Mouse (Mus musculus): ENCODE results near the gene Casq2. TPM values are rescaled to one million over a fixed set of nuclear protein-coding genes. Genes with fewer than 3 reads are reported as not detected.
A peak's percentile ranks its signal among the peaks of the same experiment; 100 is the strongest.

Gene Casq2
- polyA plus RNA-seq, 1 experiment from 2014 or later: 0.31 TPM

- H3K4me3 ChIP-seq: no peak overlapping the region
- 62% methylated on average over 13 of the region's 13 CpGs for whole genome bisulfite sequencing
- no peak for ATAC-seq (ENCODE audit: low FRiP score, low read depth)
Measured at GRCm38 (mm10) chr3:102084833-102085491, 1.3 kb upstream of the Casq2 start.

GRCm38 (mm10) chr3:102085719-102086118 is 496 bp upstream of the Casq2 start:
- Histone ChIP-seq H3K9ac (no peak overlapping the region), H3K9me3 (no peaks in the 10 kb centered on the region), H3K4me2 (no peak overlapping the region), H3K4me1 (replicated peaks) (peaks cover 4% of the 10 kb centered on the region; the same call in 1 of the 2 replicates), H3K27me3 (0 out of 2 replicates have a peak, but pooled peaks cover 5% of the 10 kb centered on the region), H3K27ac (replicated peaks) (no peak overlapping the region), H3K4me3 (no peak overlapping the region), H3K36me3 (no peaks in the 10 kb centered on the region)
- ATAC-seq (ENCODE audit: low FRiP score, low read depth): no peak
- WGBS: 32% methylated on average over 12 of the region's 12 CpGs

More at GRCm38 (mm10) chr3:102084833-102085491, 1.3 kb upstream of the Casq2 start:
- no peak overlapping the region for H3K4me2 ChIP-seq
- H3K4me1 ChIP-seq (replicated peaks): peaks cover 4% of the 10 kb centered on the region; the same call in 1 of the 2 replicates
- no peak overlapping the region for H3K27ac ChIP-seq (replicated peaks)
- no peak overlapping the region for H3K9ac ChIP-seq
- H3K9me3 ChIP-seq: no peaks in the 10 kb centered on the region
- 0 out of 2 replicates have a peak, but pooled peaks cover 5% of the 10 kb centered on the region for H3K27me3 ChIP-seq
- H3K36me3 ChIP-seq: no peaks in the 10 kb centered on the region

DNA sequence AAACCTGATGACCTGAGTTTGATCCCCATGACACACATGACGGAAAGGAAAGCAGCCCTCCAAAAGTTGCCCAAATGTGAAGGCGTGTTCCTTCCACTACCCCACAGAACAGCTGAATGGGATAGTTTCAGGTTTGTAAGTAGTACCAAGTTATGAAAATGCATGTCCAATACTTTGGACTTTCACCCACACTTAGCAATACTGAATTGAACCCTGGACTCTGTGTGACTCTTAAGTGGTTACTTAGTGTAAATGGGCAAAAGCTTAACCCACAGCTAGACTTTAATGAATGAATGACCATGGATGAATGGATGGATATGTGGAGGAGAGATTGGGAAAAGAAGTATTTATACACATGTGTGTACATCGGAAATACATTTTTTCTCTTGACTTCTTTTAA is 8.6 kb downstream of the Casq2 start:
- Histone ChIP-seq H3K36me3 (no peaks in the 10 kb centered on the region), H3K4me1 (replicated peaks) (no peaks in the 10 kb centered on the region), H3K9me3 (no peaks in the 10 kb centered on the region), H3K27ac (replicated peaks) (no peak overlapping the region), H3K4me3 (no peak overlapping the region), H3K4me2 (no peak overlapping the region), H3K27me3 (no peaks in the 10 kb centered on the region), H3K9ac (no peak overlapping the region)
- 90% methylated on average over 3 of the region's 3 CpGs for WGBS
- no peak for ATAC-seq (ENCODE audit: low FRiP score, low read depth)

DNA sequence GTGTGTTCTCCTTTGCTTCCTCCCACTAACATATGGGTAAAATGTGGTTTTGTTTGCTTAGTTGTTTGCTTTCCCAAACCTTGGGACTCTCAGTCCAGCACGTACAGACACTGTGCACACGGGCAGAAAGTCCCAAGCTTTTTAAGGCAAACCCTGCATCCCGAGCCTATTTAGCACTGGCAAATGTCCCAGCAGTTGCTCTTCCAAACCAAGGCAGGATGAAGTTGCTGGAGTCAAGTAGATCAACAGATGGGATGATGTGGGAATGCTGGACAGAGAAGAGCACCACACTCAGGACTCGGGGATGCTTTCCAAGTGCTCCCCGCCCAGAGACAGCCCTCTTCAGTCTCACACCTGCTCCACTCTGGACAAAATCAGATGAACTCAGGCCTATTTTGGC is 9.2 kb downstream of the Casq2 start:
- Histone ChIP-seq H3K36me3 (no peaks in the 10 kb centered on the region), H3K4me2 (no peak overlapping the region), H3K4me3 (no peak overlapping the region), H3K9me3 (no peaks in the 10 kb centered on the region), H3K27me3 (no peaks in the 10 kb centered on the region), H3K27ac (replicated peaks) (no peak overlapping the region), H3K4me1 (replicated peaks) (no peaks in the 10 kb centered on the region), H3K9ac (no peak overlapping the region)
- WGBS: 79% methylated on average over 5 of the region's 5 CpGs
- no peak for ATAC-seq (ENCODE audit: low FRiP score, low read depth)

DNA sequence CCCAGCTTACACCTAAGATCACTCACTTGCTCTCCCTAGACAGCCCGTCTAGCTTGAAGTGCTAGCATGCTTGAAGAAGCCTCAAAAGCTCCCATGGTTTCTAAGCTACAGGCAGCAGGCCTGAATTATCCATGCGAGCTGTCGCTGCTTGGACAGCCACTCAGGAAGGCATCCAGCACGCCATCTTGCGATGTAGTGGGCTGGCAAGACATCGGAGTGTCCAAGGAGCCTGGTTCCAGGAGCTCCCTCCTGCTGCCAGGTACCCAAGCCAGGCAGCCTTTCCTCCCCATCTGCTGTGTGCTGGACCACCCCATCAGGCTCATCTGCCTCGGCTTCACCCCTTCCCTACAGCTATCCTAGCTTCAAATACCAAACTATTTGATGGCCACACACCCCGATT is 10.2 kb downstream of the Casq2 start:
- WGBS: 83% methylated on average over 8 of the region's 8 CpGs
- Histone ChIP-seq H3K36me3 (no peaks in the 10 kb centered on the region), H3K4me1 (replicated peaks) (no peaks in the 10 kb centered on the region), H3K9me3 (no peaks in the 10 kb centered on the region), H3K9ac (no peak overlapping the region), H3K4me3 (no peak overlapping the region), H3K27me3 (no peaks in the 10 kb centered on the region), H3K4me2 (no peak overlapping the region), H3K27ac (replicated peaks) (no peak overlapping the region)
- ATAC-seq (ENCODE audit: low FRiP score, low read depth): no peak

GRCm38 (mm10) chr3:102096976-102097375 is 10.8 kb downstream of the Casq2 start:
- no peaks in the 10 kb centered on the region for H3K9me3 ChIP-seq
- no peak for ATAC-seq (ENCODE audit: low FRiP score, low read depth)
- no peak overlapping the region for H3K27ac ChIP-seq (replicated peaks)
- no peaks in the 10 kb centered on the region for H3K36me3 ChIP-seq
- no peak overlapping the region for H3K4me2 ChIP-seq
- no peaks in the 10 kb centered on the region for H3K27me3 ChIP-seq
- H3K4me1 ChIP-seq (replicated peaks): no peaks in the 10 kb centered on the region
- H3K9ac ChIP-seq: no peak overlapping the region
- WGBS: 93% methylated on average over 2 of the region's 2 CpGs
- H3K4me3 ChIP-seq: no peak overlapping the region

GRCm38 (mm10) chr3:102099242-102099641 is 13.0 kb downstream of the Casq2 start:
- Histone ChIP-seq H3K4me1 (replicated peaks) (no peaks in the 10 kb centered on the region), H3K9me3 (no peaks in the 10 kb centered on the region), H3K9ac (no peak overlapping the region), H3K27me3 (no peaks in the 10 kb centered on the region), H3K36me3 (no peaks in the 10 kb centered on the region), H3K27ac (replicated peaks) (no peak overlapping the region), H3K4me2 (no peak overlapping the region), H3K4me3 (no peak overlapping the region)
- ATAC-seq (ENCODE audit: low FRiP score, low read depth): no peak
- 68% methylated on average over 9 of the region's 10 CpGs for WGBS

DNA sequence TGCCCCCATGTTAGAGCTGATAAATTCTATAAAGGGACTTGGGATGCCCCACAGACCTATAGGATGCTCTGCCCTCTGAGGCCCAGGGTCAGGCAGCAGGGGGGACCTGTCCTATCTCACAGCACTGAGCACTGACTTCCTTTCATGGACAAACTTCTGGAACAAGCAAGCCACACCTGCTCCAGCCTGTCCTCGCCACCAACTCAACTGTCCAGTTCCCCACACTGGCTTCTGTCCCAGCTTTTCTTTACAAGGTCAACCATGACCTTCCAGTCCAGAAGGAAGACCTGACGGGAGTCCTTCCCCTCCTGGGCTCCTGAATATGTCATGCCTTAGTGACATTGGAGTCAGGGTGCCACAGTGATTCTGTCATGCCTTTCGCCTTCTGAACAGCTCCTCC is 13.6 kb downstream of the Casq2 start:
- no peak overlapping the region for H3K9ac ChIP-seq
- H3K36me3 ChIP-seq: no peaks in the 10 kb centered on the region
- no peak overlapping the region for H3K27ac ChIP-seq (replicated peaks)
- 92% methylated on average over 3 of the region's 3 CpGs for WGBS
- H3K4me2 ChIP-seq: no peak overlapping the region
- H3K4me3 ChIP-seq: no peak overlapping the region
- H3K27me3 ChIP-seq: no peaks in the 10 kb centered on the region
- no peaks in the 10 kb centered on the region for H3K4me1 ChIP-seq (replicated peaks)
- no peak for ATAC-seq (ENCODE audit: low FRiP score, low read depth)
- H3K9me3 ChIP-seq: no peaks in the 10 kb centered on the region

GRCm38 (mm10) chr3:102101445-102101844 is 15.2 kb downstream of the Casq2 start:
- WGBS: 94% methylated on average over 4 of the region's 4 CpGs
- H3K4me3 ChIP-seq: no peak overlapping the region
- no peaks in the 10 kb centered on the region for H3K27me3 ChIP-seq
- H3K4me2 ChIP-seq: no peak overlapping the region
- no peaks in the 10 kb centered on the region for H3K36me3 ChIP-seq
- H3K9ac ChIP-seq: no peak overlapping the region
- no peaks in the 10 kb centered on the region for H3K9me3 ChIP-seq
- no peaks in the 10 kb centered on the region for H3K4me1 ChIP-seq (replicated peaks)
- no peak for ATAC-seq (ENCODE audit: low FRiP score, low read depth)
- H3K27ac ChIP-seq (replicated peaks): no peak overlapping the region

GRCm38 (mm10) chr3:102103811-102104565 is 17.8 kb downstream of the Casq2 start:
- no peak overlapping the region for H3K9ac ChIP-seq
- H3K9me3 ChIP-seq: no peaks in the 10 kb centered on the region
- no peaks in the 10 kb centered on the region for H3K36me3 ChIP-seq
- no peak overlapping the region for H3K27ac ChIP-seq (replicated peaks)
- no peak for ATAC-seq (ENCODE audit: low FRiP score, low read depth)
- no peaks in the 10 kb centered on the region for H3K27me3 ChIP-seq
- H3K4me1 ChIP-seq (replicated peaks): no peaks in the 10 kb centered on the region
- no peak overlapping the region for H3K4me3 ChIP-seq
- 76% methylated on average over 9 of the region's 9 CpGs for WGBS
- H3K4me2 ChIP-seq: no peak overlapping the region

- 51% methylated on average over 3 of the region's 3 CpGs for WGBS
- Histone ChIP-seq H3K4me3 (no peak overlapping the region), H3K27ac (replicated peaks) (no peak overlapping the region), H3K9me3 (no peaks in the 10 kb centered on the region), H3K36me3 (no peaks in the 10 kb centered on the region), H3K9ac (no peak overlapping the region), H3K4me2 (no peak overlapping the region), H3K4me1 (replicated peaks) (no peaks in the 10 kb centered on the region), H3K27me3 (no peaks in the 10 kb centered on the region)
- no peak for ATAC-seq (ENCODE audit: low FRiP score, low read depth)
Measured at GRCm38 (mm10) chr3:102108201-102108600, 22.0 kb downstream of the Casq2 start.

DNA sequence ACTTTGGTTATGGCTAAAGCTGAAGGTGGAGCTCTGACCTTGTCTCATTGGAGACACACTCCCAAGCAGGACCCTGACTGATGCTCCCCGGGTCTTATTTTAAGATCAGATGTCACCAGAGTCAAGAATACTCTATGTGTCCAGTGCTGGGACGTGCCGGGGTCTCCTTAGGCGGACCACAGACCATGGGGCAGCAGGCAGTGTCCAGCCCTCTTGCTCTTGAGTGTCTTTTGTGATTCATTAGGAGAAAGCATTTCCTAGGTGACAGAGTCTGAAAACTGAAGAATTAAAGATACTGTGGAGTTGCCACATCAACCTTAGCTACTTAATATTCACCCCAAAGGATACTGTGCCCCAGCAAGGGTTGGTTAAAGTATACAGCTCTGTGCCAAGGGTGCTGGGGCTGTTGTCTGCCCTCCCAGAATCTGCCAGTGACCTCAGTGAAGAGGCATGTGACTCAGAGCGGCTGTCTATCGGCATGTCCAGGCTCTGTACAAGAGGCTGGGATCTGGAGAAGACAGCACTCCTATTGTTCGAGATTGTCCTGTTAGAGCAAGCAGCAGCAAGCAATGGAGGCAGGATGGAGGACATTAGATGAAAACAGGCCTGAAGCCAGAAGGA is 25.9 kb downstream of the Casq2 start:
- Histone ChIP-seq H3K36me3 (no peaks in the 10 kb centered on the region), H3K9ac (no peak overlapping the region), H3K27ac (replicated peaks) (no peak overlapping the region), H3K4me2 (no peak overlapping the region), H3K27me3 (no peaks in the 10 kb centered on the region), H3K4me3 (no peak overlapping the region), H3K9me3 (no peaks in the 10 kb centered on the region), H3K4me1 (replicated peaks) (no peaks in the 10 kb centered on the region)
- WGBS: 74% methylated on average over 7 of the region's 7 CpGs
- peak; percentile 72; the same call in 1 of the 2 replicates for ATAC-seq (ENCODE audit: low FRiP score, low read depth)

All from hindbrain, embryonic 15.5 days (tissue).